Mouse (Mus musculus) splenic B cell, adult 2 months (primary cell): ENCODE measurements around the gene Ghsr.

Source experiments
- DNase-seq: peaks from one replicate; pipeline ENCODE4 v3.0.0-alpha.2; 2011; ENCODE audit warnings: low read depth, low spot score
- H3K27me3 ChIP-seq: 2 replicates; pipeline ENCODE4 v1.6.1; 2012; ENCODE audit warnings: mild to moderate bottlenecking, low read length, moderate library complexity, mixed read lengths; ENCODE audit not compliant: control insufficient read depth, poor library complexity, insufficient read depth, severe bottlenecking
- H3K36me3 ChIP-seq: 2 replicates; pipeline ENCODE4 v1.6.1; 2012; ENCODE audit warnings: mild to moderate bottlenecking, low read length, moderate library complexity, mixed read lengths; ENCODE audit not compliant: control insufficient read depth, poor library complexity, insufficient read depth, severe bottlenecking

Gene Ghsr

GRCm38 (mm10) chr3:27371276-27371621 is at the start of gene Ghsr:
TSS of gene Ghsr (plus strand) at chr3:27371351.
- H3K36me3 ChIP-seq = no peaks in the 10 kb centered on the region
- DNase-seq = no peak
- H3K27me3 ChIP-seq = no peaks in the 10 kb centered on the region

GRCm38 (mm10) chr3:27322591-27322990 is 48.6 kb upstream of the Ghsr start:
- no peak for DNase-seq
- Histone ChIP-seq H3K36me3 (no peaks in the 10 kb centered on the region; the same call in 1 of the 2 replicates), H3K27me3 (no peaks in the 10 kb centered on the region)

GRCm38 (mm10) chr3:27323551-27323950 is 47.6 kb upstream of the Ghsr start:
- no peaks in the 10 kb centered on the region for H3K27me3 ChIP-seq
- no peak for DNase-seq
- no peaks in the 10 kb centered on the region; the same call in 1 of the 2 replicates for H3K36me3 ChIP-seq

- DNase-seq = no peak
- Histone ChIP-seq H3K36me3 (no peaks in the 10 kb centered on the region; the same call in 1 of the 2 replicates), H3K27me3 (no peaks in the 10 kb centered on the region)
These were observed 44.4 kb upstream of the Ghsr start for GRCm38 (mm10) chr3:27326633-27327191.

- H3K36me3 ChIP-seq = no peaks in the 10 kb centered on the region
- DNase-seq = no peak
- H3K27me3 ChIP-seq = no peaks in the 10 kb centered on the region
These were observed 40.4 kb upstream of the Ghsr start for GRCm38 (mm10) chr3:27330706-27331105.

- peak; percentile 22 for DNase-seq
- H3K36me3 ChIP-seq = no peaks in the 10 kb centered on the region
- no peaks in the 10 kb centered on the region for H3K27me3 ChIP-seq
These were observed 32.7 kb upstream of the Ghsr start for GRCm38 (mm10) chr3:27338437-27338836.

GRCm38 (mm10) chr3:27338887-27339286 is 32.3 kb upstream of the Ghsr start:
- no peak for DNase-seq
- no peaks in the 10 kb centered on the region for H3K36me3 ChIP-seq
- H3K27me3 ChIP-seq = no peaks in the 10 kb centered on the region

- Histone ChIP-seq H3K27me3 (no peaks in the 10 kb centered on the region), H3K36me3 (no peaks in the 10 kb centered on the region)
- no peak for DNase-seq
These were observed 30.4 kb upstream of the Ghsr start for GRCm38 (mm10) chr3:27340757-27341156.

GRCm38 (mm10) chr3:27342462-27342861 is 28.7 kb upstream of the Ghsr start:
- H3K27me3 ChIP-seq = no peaks in the 10 kb centered on the region
- no peak for DNase-seq
- no peaks in the 10 kb centered on the region for H3K36me3 ChIP-seq

- Histone ChIP-seq H3K27me3 (no peaks in the 10 kb centered on the region), H3K36me3 (no peaks in the 10 kb centered on the region)
- DNase-seq = peak; percentile 75
These were observed 25.6 kb upstream of the Ghsr start for GRCm38 (mm10) chr3:27345526-27345925.

- H3K36me3 ChIP-seq = no peaks in the 10 kb centered on the region
- no peaks in the 10 kb centered on the region for H3K27me3 ChIP-seq
- no peak for DNase-seq
These were observed 22.7 kb upstream of the Ghsr start for GRCm38 (mm10) chr3:27348462-27348861.

GRCm38 (mm10) chr3:27351105-27351504 is 20.0 kb upstream of the Ghsr start:
- no peaks in the 10 kb centered on the region for H3K27me3 ChIP-seq
- DNase-seq = no peak
- no peaks in the 10 kb centered on the region for H3K36me3 ChIP-seq

GRCm38 (mm10) chr3:27359100-27359720 is 11.9 kb upstream of the Ghsr start:
- DNase-seq = no peak
- Histone ChIP-seq H3K36me3 (no peaks in the 10 kb centered on the region), H3K27me3 (peaks cover 3% of the 10 kb centered on the region; the same call in 1 of the 2 replicates)

- no peaks in the 10 kb centered on the region for H3K27me3 ChIP-seq
- no peak for DNase-seq
These were observed 1.0 kb upstream of the Ghsr start for GRCm38 (mm10) chr3:27370125-27370524.

GRCm38 (mm10) chr3:27370582-27371275 is 422 bp upstream of the Ghsr start:
- Histone ChIP-seq H3K36me3 (no peaks in the 10 kb centered on the region), H3K27me3 (no peaks in the 10 kb centered on the region)
- no peak for DNase-seq

More at GRCm38 (mm10) chr3:27370125-27370524, 1.0 kb upstream of the Ghsr start:
- H3K36me3 ChIP-seq = no peaks in the 10 kb centered on the region
